8 mouse cellular contexts compared by ENCODE assay signal in genomic region chr1:135461097-135461730, GRCm38 (mm10). TPM values are rescaled to one million over a fixed set of nuclear protein-coding genes. Genes with fewer than 3 reads are reported as not detected.
DNase-seq lines count a peak whose midpoint lies in the region; ATAC-seq lines count a peak whose summit lies in the region.

No protein-coding gene starts in this region.

- H3K9ac ChIP-seq in forebrain, embryonic 13.5 days = no peak overlapping the region

- DNase-seq in Muller cell, postnatal 12 days (ENCODE audit: inconsistent ontology term) = peak; percentile 65
- DNase-seq in c-Kit-positive CD71-positive TER-119-negative erythroid progenitor cells, embryonic 14.5 days (ENCODE audit: low read depth) = peak; percentile 24
- peak; percentile 77 for DNase-seq in hindbrain, embryonic 10.5 days (ENCODE audit: low spot score)
- peak; percentile 52 for DNase-seq in layer of hippocampus, adult 9-11 months
- peak; percentile 70 for DNase-seq in lung, postnatal 25 days (ENCODE audit: low spot score)
- peak; percentile 72 to 80 for DNase-seq in right cerebral cortex, postnatal 10 days (ENCODE audit: low spot score in 2 of 2)

- peaks cover 84% of the 10 kb centered on the region for H3K36me3 ChIP-seq in forebrain, embryonic 13.5 days (ENCODE audit: poor library complexity, severe bottlenecking)
- peaks cover 91% of the 10 kb centered on the region for H3K36me3 ChIP-seq in hindbrain, embryonic 10.5 days

- no peak overlapping the region for H3K27ac ChIP-seq in forebrain, embryonic 13.5 days
- no peak overlapping the region for H3K27ac ChIP-seq in hindbrain, embryonic 10.5 days

- peak; percentile 52 for ATAC-seq in forebrain, embryonic 13.5 days
- no peak for ATAC-seq in erythroid progenitor cell, adult 5-6 weeks (replicated peaks; ENCODE audit: low FRiP score, poor library complexity, severe bottlenecking)

- no peaks in the 10 kb centered on the region for H3K9me3 ChIP-seq in forebrain, embryonic 13.5 days (replicated peaks)
- no peaks in the 10 kb centered on the region for H3K9me3 ChIP-seq in hindbrain, embryonic 10.5 days

- no peak overlapping the region for H3K4me2 ChIP-seq in forebrain, embryonic 13.5 days

- no peaks in the 10 kb centered on the region for H3K27me3 ChIP-seq in forebrain, embryonic 13.5 days
- H3K27me3 ChIP-seq in hindbrain, embryonic 10.5 days (ENCODE audit: insufficient read depth, poor library complexity, severe bottlenecking) = no peaks in the 10 kb centered on the region

- no peak overlapping the region for H3K4me3 ChIP-seq in forebrain, embryonic 13.5 days
- no peak overlapping the region for H3K4me3 ChIP-seq in hindbrain, embryonic 10.5 days

- no peaks in the 10 kb centered on the region for H3K4me1 ChIP-seq in forebrain, embryonic 13.5 days
- H3K4me1 ChIP-seq in hindbrain, embryonic 10.5 days (replicated peaks) = no peaks in the 10 kb centered on the region

- 88% methylated on average over 3 of the region's 3 CpGs for WGBS in forebrain, embryonic 13.5 days
- 81% methylated on average over 3 of the region's 3 CpGs for whole genome bisulfite sequencing in hindbrain, embryonic 10.5 days

RNA-seq across cellular contexts. Expression of gene Ipo9, which starts 30.9 kb away (rescaled TPM):
- 149 and 167 TPM in 2 replicates for polyA plus RNA-seq in forebrain, embryonic 13.5 days (2015; fragmentation: Nextera tagmentation; extraction: Ambion mirVana)
- polyA plus RNA-seq in hindbrain, embryonic 10.5 days (2016; fragmentation: Nextera tagmentation; extraction: Ambion mirVana) = 164 and 186 TPM in 2 replicates
- 21.0 and 27.0 TPM in 2 replicates for total RNA-seq in erythroid progenitor cell, adult 5-6 weeks (2015; ENCODE audit: low replicate concordance)
- 38.0 and 62.0 TPM in 2 replicates for total RNA-seq in erythroid progenitor cell, adult 5-6 weeks (2017; ENCODE audit: low replicate concordance)

Comparison
In these comparisons a context has a peak if more than half of its experiments do, and no peak if none do; other contexts are left out.
1. DNase-seq: peak in every context shown above with its lines; median percentile 77 in hindbrain, embryonic 10.5 days; 76 in right cerebral cortex, postnatal 10 days; 70 in lung, postnatal 25 days; 65 in Muller cell, postnatal 12 days; 52 in layer of hippocampus, adult 9-11 months; 24 in c-Kit-positive CD71-positive TER-119-negative erythroid progenitor cells, embryonic 14.5 days.